Mouse (Mus musculus) heart, embryonic 15.5 days (tissue): ENCODE measurements around the gene Ephb1. TPM values are rescaled to one million over a fixed set of nuclear protein-coding genes. Genes with fewer than 3 reads are reported as not detected.

Experiments
- ATAC-seq: fragments of 200-750 bp; cut with Nextera tagmentation; replicated peaks from 2 replicates; pipeline ENCODE4 v1.8.0; 2017; ENCODE audit warnings: low read depth, moderate TSS enrichment; ENCODE audit not compliant: insufficient number of reproducible peaks, insufficient read depth, low FRiP score
- H3K27ac ChIP-seq: fragments of 300-500 bp; sonication (generic); 2 replicates; pipeline ENCODE4 v1.5.1; 2015; ENCODE audit warnings: mild to moderate bottlenecking, inconsistent platforms
- H3K27me3 ChIP-seq: fragments of 300-500 bp; sonication (generic); 2 replicates; pipeline ENCODE4 v1.6.1; 2015; ENCODE audit warnings: inconsistent platforms
- H3K36me3 ChIP-seq: fragments of 300-500 bp; sonication (generic); 2 replicates; pipeline ENCODE4 v1.6.1; 2015; ENCODE audit warnings: mild to moderate bottlenecking, inconsistent platforms
- H3K4me1 ChIP-seq: fragments of 300-500 bp; sonication (generic); replicated peaks from 2 replicates; pipeline ENCODE4 v1.6.1; 2015; ENCODE audit warnings: inconsistent platforms
- H3K4me2 ChIP-seq: fragments of 300-500 bp; sonication (generic); 2 replicates; pipeline ENCODE4 v1.6.1; 2015; ENCODE audit warnings: inconsistent platforms, mild to moderate bottlenecking, moderate library complexity
- H3K4me3 ChIP-seq: fragments of 300-500 bp; sonication (generic); 2 replicates; pipeline ENCODE4 v1.5.1; 2015; ENCODE audit warnings: mild to moderate bottlenecking, inconsistent platforms
- H3K9ac ChIP-seq: fragments of 300-500 bp; sonication (generic); 2 replicates; pipeline ENCODE4 v1.6.1; 2015; ENCODE audit warnings: mild to moderate bottlenecking, inconsistent platforms
- H3K9me3 ChIP-seq: fragments of 300-500 bp; sonication (generic); replicated peaks from 2 replicates; pipeline ENCODE4 v1.6.1; 2016; ENCODE audit warnings: inconsistent platforms
- WGBS: fragments of 180-500 bp; shearing (Covaris S2); methylation state at CpG from one replicate; pipeline ENCODE4 v1.1.7; 2015; ENCODE audit warnings: mixed read lengths; 5-methylcytosine and 5-hydroxymethylcytosine counted together
- polyA plus RNA-seq: library from polyadenylated mRNA; unstranded; fragments of >200 nt; fragmentation: Nextera tagmentation; extraction: Ambion mirVana; gene quantifications from 2 replicates; pipeline ENCODE4 v1.2.1, GENCODE M21; 2015

The Ephb1 gene
- 1.4 and 1.7 TPM in 2 replicates for polyA plus RNA-seq

DNA sequence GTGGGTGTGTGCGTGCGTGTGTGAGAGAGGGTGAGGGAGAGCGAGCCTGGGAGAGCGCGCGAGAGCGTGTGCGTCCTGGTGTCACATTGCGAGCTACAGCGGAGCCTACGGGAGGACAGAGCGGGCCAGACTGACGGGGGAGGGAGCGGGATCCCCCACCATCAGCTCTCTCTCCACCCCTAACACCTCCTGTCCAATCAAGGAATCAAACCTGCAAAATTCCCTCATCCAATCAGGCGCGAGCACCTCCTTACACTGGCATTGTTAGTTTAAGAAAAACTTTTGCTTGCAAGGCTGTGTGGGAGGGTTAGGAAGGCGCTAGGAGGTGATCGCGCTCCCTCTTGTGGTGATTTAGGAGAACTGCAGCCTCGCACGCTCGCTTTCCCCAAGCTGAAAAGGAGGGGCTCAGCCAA, at the start of gene Ephb1:
Ephb1 (minus strand) TSS at position 133 of the 413 bp plus-strand sequence.
- Histone ChIP-seq H3K9ac (peak within 1 kb of the TSS; percentile 46), H3K27me3 (peaks cover 93% of the 10 kb centered on the region), H3K36me3 (no peaks in the 10 kb centered on the region), H3K9me3 (no peaks in the 10 kb centered on the region), H3K4me1 (peaks cover 22% of the 10 kb centered on the region), H3K4me3 (peak within 1 kb of the TSS; percentile 58), H3K4me2 (peak within 1 kb of the TSS; percentile 96), H3K27ac (no peak within 1 kb of the TSS)
- under 1% methylated on average over 21 of the region's 22 CpGs for WGBS
- ATAC-seq: peak; percentile 84

DNA sequence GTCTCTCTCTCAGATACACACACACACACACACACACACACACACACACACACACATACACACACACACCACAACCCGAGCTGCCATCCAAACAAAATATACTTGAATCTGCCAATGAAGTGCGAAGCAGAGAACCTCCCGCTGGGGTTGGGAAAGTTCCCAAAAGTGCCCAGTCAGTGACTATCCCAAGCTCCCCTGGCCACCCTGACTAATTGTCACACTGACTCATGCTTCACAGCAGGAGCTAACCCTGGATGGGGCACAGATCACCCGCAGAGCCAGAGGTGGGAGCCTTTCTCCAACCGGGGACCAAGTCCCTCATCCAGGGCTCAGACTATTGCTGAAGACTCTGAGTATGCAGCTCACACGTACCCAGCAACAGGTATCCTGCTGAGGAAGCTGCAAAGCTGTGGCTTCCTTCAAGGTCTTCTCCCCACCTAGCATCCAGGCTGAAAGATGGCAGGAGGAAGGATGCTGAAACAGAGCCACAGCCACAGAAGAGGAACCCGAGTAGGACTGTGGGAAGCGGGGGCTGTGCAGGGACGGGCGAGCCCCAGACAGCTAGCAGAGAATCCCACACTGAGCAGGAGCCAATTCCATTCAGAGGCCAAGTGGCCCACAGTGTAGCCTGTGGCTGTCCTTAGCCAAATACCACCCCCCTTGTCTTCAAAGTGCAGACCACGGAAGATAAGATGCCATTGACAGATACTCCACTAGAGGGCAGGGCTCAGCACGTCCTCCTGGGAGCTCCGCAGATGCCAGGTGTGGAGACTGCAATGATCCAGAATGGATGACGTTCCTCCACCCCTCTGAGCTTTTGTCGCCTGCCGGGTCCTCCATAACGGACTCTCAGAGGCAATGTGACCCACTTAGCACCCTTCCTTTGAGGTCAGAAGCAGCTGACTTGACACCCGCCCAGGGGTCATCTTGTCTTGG, 48.9 kb upstream of the Ephb1 start:
- H3K4me3 ChIP-seq: no peak overlapping the region

DNA sequence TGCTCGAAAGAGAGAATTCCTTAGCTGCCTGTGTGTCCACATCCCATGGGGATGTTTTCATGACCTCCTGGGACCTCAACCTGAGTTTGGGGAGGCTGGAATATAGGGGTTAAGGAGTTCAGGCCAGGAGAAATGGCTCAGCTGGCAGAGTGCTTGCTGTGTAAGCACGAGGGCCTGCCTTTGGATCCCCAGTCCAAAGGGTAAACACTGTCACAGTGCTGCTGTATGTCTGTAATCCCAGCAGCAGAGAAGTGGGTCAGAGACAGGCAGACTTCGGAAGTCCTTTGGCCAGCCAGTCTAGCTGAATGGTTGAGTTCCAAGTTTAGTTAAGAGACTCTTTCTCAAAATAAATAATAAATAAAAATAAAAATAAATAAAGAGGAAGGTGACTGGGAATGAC, 48.2 kb upstream of the Ephb1 start:
- no peak for ATAC-seq
- no peak overlapping the region for H3K4me2 ChIP-seq
- H3K27me3 ChIP-seq: peaks cover 20% of the 10 kb centered on the region
- no peaks in the 10 kb centered on the region; the same call in 1 of the 2 replicates for H3K9me3 ChIP-seq
- H3K9ac ChIP-seq: no peak overlapping the region
- H3K27ac ChIP-seq: no peak overlapping the region
- H3K4me3 ChIP-seq: no peak overlapping the region
- no peaks in the 10 kb centered on the region for H3K36me3 ChIP-seq
- 65% methylated on average over 3 of the region's 3 CpGs for WGBS
- peaks cover 8% of the 10 kb centered on the region; the same call in 1 of the 2 replicates for H3K4me1 ChIP-seq

More for the DNA sequence above, 48.9 kb upstream of the Ephb1 start:
- Histone ChIP-seq H3K36me3 (no peaks in the 10 kb centered on the region), H3K27ac (no peak overlapping the region), H3K9me3 (no peaks in the 10 kb centered on the region; the same call in 1 of the 2 replicates), H3K27me3 (peaks cover 20% of the 10 kb centered on the region), H3K4me1 (peaks cover 8% of the 10 kb centered on the region; the same call in 1 of the 2 replicates), H3K4me2 (no peak overlapping the region), H3K9ac (no peak overlapping the region)
- ATAC-seq: no peak; the same call in 1 of the 2 replicates
- 19% methylated on average over 18 of the region's 18 CpGs for WGBS

DNA sequence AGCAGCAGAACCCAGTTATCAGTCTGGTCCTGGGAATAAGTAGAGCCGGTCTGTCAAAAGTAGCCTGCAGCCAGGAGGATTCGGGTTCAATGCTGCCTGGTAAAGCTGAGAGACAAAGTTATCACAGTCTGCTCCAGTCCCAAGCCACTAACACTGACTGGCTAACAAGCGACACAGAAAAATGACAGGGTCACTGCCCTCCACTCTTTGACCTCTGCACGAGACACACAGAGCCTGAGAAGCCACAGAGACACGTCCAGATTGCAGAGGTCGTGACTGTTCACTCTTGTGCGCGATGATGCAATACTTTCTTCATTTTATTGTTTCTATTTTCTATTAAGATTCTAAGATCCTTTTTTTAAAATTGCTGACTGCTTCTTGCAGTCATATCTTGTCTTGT, 33.8 kb upstream of the Ephb1 start:
- no peak overlapping the region for H3K4me2 ChIP-seq

DNA sequence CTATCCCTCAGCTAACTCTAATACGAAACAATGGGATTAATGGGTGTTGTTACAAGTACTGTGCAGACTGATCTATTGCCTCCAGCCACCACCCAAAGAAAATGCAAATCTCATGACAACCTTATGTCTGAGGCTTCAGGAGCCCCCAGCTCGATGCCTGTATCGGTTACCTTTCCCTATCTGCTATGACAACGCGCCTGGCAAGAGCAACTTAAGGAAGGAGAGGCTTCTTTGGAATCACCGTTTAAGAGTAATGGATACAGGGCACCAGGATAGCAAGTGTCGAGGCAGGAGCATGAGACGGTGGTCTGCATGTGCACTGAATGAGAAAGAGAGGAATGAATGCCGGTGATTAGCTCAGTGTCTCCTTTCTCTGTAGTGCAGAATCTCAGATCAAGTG, 32.3 kb upstream of the Ephb1 start:
- 82% methylated on average over 9 of the region's 9 CpGs for WGBS
- ATAC-seq: no peak
- no peak overlapping the region for H3K4me3 ChIP-seq
- H3K27ac ChIP-seq: no peak overlapping the region
- no peaks in the 10 kb centered on the region for H3K36me3 ChIP-seq
- no peaks in the 10 kb centered on the region for H3K27me3 ChIP-seq
- no peaks in the 10 kb centered on the region for H3K4me1 ChIP-seq
- no peak overlapping the region for H3K4me2 ChIP-seq
- H3K9me3 ChIP-seq: no peaks in the 10 kb centered on the region
- H3K9ac ChIP-seq: no peak overlapping the region

More for the DNA sequence above, 33.8 kb upstream of the Ephb1 start:
- H3K27me3 ChIP-seq: no peaks in the 10 kb centered on the region
- no peak for ATAC-seq
- no peaks in the 10 kb centered on the region for H3K4me1 ChIP-seq
- no peak overlapping the region for H3K4me3 ChIP-seq
- H3K9me3 ChIP-seq: no peaks in the 10 kb centered on the region
- WGBS: 50% methylated on average over 8 of the region's 8 CpGs
- no peak overlapping the region for H3K27ac ChIP-seq
- H3K9ac ChIP-seq: no peak overlapping the region
- no peaks in the 10 kb centered on the region for H3K36me3 ChIP-seq

DNA sequence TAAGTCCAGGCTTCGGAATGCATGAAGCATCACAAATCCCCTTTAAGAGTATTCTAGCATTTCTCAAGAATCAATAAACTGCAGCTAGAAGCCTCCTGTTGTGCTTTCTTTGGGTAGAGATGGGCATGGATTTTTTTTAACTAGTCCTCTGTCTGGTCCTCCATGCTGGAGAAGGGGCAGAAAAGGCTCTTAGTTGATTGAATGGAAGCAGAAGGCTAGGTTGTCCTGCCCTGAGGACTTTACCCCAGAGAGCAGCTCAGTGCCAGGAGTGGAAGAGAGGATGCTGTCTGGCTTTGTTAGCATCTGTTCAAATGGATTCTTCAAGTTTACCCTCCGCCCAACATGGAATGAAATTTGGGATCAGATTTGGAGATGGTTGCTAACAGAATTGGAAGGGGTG, 25.7 kb upstream of the Ephb1 start:
- H3K4me3 ChIP-seq: no peak overlapping the region
- H3K27ac ChIP-seq: no peak overlapping the region
- H3K9ac ChIP-seq: no peak overlapping the region
- no peaks in the 10 kb centered on the region for H3K36me3 ChIP-seq
- H3K9me3 ChIP-seq: no peaks in the 10 kb centered on the region
- 89% methylated on average over 2 of the region's 2 CpGs for WGBS
- no peaks in the 10 kb centered on the region for H3K27me3 ChIP-seq
- ATAC-seq: no peak
- H3K4me2 ChIP-seq: no peak overlapping the region
- H3K4me1 ChIP-seq: no peaks in the 10 kb centered on the region

DNA sequence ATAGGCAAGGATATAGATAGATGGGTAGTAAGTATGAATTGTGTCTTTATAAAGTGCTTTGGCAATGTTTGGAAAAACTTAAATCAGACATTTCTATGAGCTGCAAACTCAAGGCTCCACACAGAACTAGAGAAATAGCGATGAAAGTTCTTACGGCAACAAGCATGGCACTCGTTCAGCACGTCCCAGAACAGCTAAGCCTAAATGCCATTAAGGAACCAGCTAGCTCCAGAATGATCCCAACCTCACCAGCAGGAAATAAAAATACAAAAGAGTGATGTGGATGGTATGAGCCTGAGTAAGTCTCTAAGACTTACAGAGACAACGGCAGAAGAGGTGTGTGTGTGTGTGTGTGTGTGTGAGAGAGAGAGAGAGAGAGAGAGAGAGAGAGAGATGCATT, 20.2 kb upstream of the Ephb1 start:
- WGBS: 86% methylated on average over 5 of the region's 5 CpGs
- Histone ChIP-seq H3K4me1 (no peaks in the 10 kb centered on the region), H3K9me3 (no peaks in the 10 kb centered on the region), H3K27me3 (no peaks in the 10 kb centered on the region), H3K9ac (no peak overlapping the region), H3K4me3 (no peak overlapping the region), H3K27ac (no peak overlapping the region), H3K4me2 (no peak overlapping the region), H3K36me3 (no peaks in the 10 kb centered on the region)
- no peak for ATAC-seq

DNA sequence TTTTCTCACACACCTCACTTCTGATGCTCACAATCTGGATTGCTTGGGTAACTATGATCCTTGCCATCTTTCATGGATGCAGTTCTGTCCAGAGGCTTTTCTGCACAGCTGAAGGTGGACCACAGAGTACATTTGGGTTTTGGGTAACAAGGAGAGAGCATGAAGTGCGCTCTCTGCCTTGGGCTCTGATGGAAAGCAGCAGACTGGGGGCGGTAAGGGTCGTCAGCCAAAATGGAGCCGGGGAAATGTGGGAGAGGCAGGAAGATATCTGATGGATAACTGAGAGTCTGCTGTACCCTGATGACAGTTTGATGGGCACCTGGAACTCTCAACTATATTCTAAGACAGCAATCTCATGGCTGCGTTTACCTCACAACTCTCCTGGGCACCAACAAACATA, 19.4 kb upstream of the Ephb1 start:
- WGBS: 53% methylated on average over 5 of the region's 5 CpGs
- Histone ChIP-seq H3K4me2 (no peak overlapping the region), H3K9ac (no peak overlapping the region), H3K4me1 (no peaks in the 10 kb centered on the region), H3K9me3 (no peaks in the 10 kb centered on the region), H3K27ac (no peak overlapping the region), H3K27me3 (no peaks in the 10 kb centered on the region), H3K36me3 (no peaks in the 10 kb centered on the region), H3K4me3 (no peak overlapping the region)
- no peak for ATAC-seq

DNA sequence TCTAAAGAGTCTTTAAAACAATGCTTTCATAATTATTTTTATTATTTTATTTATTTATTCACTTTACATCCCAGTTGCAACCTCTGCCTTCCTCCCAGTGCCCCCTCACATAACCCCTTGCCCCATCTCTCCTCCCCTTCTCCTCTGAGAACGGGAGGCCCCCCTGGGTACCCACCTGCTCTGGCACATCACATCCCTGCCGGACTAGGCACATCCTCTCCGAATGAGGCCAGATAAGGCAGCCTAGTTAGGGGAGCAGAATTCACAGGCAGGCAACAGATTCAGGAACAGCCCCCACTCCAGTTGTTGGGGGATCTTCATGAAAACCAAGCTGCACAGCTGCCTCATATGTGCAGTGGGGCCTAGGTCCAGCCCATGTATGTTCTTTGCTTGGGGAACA, 17.4 kb upstream of the Ephb1 start:
- Histone ChIP-seq H3K27ac (no peak overlapping the region), H3K4me3 (no peak overlapping the region), H3K4me1 (no peaks in the 10 kb centered on the region), H3K36me3 (no peaks in the 10 kb centered on the region), H3K27me3 (no peaks in the 10 kb centered on the region), H3K9me3 (no peaks in the 10 kb centered on the region), H3K4me2 (no peak overlapping the region), H3K9ac (no peak overlapping the region)
- ATAC-seq: no peak
- WGBS: 68% methylated on average over 3 of the region's 3 CpGs

DNA sequence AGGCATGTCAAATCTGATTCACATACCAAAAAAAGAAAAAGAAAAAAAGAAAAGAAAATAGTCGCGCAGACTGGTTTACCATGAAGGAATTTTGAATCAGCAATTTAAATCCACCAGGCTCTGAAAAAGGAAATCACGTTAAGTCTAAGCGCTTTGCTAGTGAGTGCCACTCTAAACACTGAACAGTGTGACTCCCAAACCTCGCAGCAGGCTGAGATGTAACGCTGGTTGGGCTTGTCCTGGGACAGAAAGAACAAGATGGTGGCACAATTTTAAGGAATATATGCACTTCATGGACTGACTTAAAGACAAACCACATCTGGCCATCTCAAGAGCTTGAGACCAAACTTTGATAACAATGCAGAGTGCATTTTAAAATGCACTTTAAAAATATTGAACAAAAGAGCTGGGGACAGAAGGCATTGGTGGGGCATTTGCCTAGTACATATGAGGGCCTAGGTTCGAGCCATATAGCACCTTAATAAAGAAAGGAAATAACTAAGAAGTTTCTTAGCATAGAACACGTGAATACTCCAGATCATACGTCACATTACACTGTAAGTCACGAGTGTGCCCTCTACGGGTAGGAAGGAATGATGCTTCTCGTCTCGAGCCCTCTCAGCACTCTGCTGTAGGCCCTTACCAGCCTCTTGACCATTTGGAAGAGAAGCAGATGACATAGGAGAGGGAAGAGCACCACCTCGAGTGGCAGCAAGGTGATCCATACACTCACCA, 16.7 kb upstream of the Ephb1 start:
- 47% methylated on average over 14 of the region's 14 CpGs for WGBS
- no peak for ATAC-seq
- Histone ChIP-seq H3K27ac (no peak overlapping the region), H3K4me3 (no peak overlapping the region), H3K27me3 (no peaks in the 10 kb centered on the region), H3K4me2 (no peak overlapping the region), H3K9me3 (no peaks in the 10 kb centered on the region), H3K36me3 (no peaks in the 10 kb centered on the region), H3K9ac (no peak overlapping the region), H3K4me1 (no peaks in the 10 kb centered on the region)

DNA sequence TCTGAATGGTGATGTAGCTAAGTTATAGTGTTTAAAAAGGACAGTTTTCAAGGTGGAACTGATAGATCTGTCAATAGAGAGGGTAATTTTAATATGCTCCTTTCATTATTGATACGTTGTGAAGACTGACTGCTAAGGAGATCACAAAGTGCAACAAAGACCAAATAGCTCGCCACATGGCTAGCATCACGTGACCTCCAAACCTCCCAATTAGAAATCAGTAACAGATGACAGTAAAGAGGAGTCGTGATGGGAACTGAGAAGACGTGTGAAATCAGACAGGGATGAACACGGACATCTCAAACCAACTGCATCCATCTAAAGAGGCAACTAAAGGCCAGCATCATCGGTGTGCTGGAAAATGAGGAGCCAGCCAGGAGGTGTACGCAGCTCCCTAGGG, 15.6 kb upstream of the Ephb1 start:
- H3K9me3 ChIP-seq: no peaks in the 10 kb centered on the region
- WGBS: 63% methylated on average over 8 of the region's 8 CpGs
- H3K27me3 ChIP-seq: no peaks in the 10 kb centered on the region
- no peaks in the 10 kb centered on the region for H3K36me3 ChIP-seq
- no peak overlapping the region for H3K4me2 ChIP-seq
- no peak overlapping the region for H3K4me3 ChIP-seq
- no peak overlapping the region for H3K9ac ChIP-seq
- no peaks in the 10 kb centered on the region for H3K4me1 ChIP-seq
- no peak for ATAC-seq
- H3K27ac ChIP-seq: no peak overlapping the region
